Mouse (Mus musculus) telencephalon, adult 2 months (tissue): ENCODE results near the gene Cep78.

Experiments used
- DNase-seq: peaks from one replicate; pipeline ENCODE4 v3.0.0-alpha.2; 2011; ENCODE audit warnings: low read depth, low spot score

Cep78 gene

GRCm38 (mm10) chr19:15910488-15910887 lies 74.3 kb downstream of the Cep78 start:
- DNase-seq = no peak

GRCm38 (mm10) chr19:15908016-15908415 lies 76.8 kb downstream of the Cep78 start:
- no peak for DNase-seq
